Mouse (Mus musculus) megakaryocyte, adult 5-6 weeks (primary cell): ENCODE measurements around the gene Tbxas1. TPM values are rescaled to one million over a fixed set of nuclear protein-coding genes. Genes with fewer than 3 reads are reported as not detected.

ENCODE experiments used
- ATAC-seq: 2 replicates; pipeline ENCODE4 v1.8.0; 2016; ENCODE audit warnings: mild to moderate bottlenecking, inconsistent platforms; ENCODE audit not compliant: poor library complexity, severe bottlenecking
- total RNA-seq, 2 experiments: library from RNA; stranded (forward) in 1 of 2; stranded (reverse) in 1 of 2; fragments of 153-499, 151-499 nt in 1 of 2; fragments of 221-1000, 200-1000 nt in 1 of 2; gene quantifications; 2 replicates each; pipeline versions ENCODE4 v1.2.3 to v1.2.4; 2015 to 2017

Tbxas1 gene
- total RNA-seq, 2 experiments from 2014 or later, result 25.1 to 33.0 TPM

GRCm38 (mm10) chr6:38980921-38981715 is 105.9 kb downstream of the Tbxas1 start:
- ATAC-seq, result peak; percentile 51; the same call in 1 of the 2 replicates

DNA sequence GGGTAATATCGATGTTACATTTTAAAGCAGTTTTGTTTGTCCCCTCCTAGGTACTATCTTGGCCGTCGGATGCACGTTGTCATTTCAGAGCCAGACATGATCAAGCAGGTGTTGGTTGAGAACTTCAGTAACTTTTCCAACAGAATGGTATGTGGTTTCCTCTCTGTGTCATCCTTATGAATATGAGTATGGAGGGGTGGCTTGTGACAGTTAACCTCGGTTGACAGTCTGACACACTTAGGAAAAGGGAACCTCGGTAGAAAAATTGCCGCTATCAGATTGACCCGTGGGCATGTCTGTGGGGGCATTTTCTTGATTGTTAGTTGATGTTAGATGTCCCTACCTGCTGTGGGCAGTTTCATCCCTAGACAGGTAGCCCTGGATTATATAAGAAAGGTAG is 106.9 kb downstream of the Tbxas1 start:
- peak; percentile 39; the same call in 1 of the 2 replicates for ATAC-seq

- peak; percentile 43; the same call in 1 of the 2 replicates for ATAC-seq
These were observed 107.5 kb downstream of the Tbxas1 start for GRCm38 (mm10) chr6:38982656-38983055.

GRCm38 (mm10) chr6:38983060-38983459 is 107.9 kb downstream of the Tbxas1 start:
- no peak for ATAC-seq

GRCm38 (mm10) chr6:38984626-38985025 is 109.4 kb downstream of the Tbxas1 start:
- no peak for ATAC-seq

DNA sequence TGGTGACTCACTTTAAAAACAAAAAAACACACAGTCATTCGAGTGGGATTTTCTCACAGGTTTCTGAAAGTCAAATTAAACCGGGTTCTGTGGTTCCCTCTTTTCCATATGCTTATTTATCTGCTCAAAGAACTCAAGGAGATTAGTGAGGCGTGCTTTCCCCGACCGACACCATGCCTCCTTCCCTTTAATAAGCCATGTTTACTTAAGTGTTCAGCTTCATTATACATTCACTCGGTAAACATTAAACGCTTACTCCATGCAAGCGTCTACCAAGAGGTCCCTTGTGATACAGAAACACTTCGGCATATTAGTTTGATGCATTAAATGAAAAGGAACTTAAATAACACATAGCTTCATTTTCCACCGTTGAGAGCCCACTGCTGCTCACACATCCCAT is 111.4 kb downstream of the Tbxas1 start:
- ATAC-seq, result no peak

GRCm38 (mm10) chr6:38992016-38992415 is 116.8 kb downstream of the Tbxas1 start:
- ATAC-seq, result peak; percentile 54

DNA sequence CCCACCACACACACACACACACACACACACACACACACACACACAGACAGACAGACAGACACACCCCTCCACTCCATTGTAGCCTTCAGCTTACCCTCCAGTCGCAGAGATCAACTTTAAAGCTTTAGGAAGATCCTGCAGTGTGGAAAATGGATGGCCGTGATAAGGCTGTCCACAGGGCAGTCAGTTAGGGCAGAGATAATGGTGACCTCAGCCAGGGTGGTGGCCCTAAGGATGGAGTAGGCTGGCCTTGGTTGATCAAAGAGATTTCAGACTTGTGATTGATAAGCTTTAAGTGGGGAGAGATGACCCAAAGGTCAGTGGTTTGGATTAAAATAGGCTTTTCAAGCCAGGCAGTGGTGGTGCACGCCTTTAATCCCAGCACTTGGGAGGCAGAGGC is 120.6 kb downstream of the Tbxas1 start:
- no peak for ATAC-seq

DNA sequence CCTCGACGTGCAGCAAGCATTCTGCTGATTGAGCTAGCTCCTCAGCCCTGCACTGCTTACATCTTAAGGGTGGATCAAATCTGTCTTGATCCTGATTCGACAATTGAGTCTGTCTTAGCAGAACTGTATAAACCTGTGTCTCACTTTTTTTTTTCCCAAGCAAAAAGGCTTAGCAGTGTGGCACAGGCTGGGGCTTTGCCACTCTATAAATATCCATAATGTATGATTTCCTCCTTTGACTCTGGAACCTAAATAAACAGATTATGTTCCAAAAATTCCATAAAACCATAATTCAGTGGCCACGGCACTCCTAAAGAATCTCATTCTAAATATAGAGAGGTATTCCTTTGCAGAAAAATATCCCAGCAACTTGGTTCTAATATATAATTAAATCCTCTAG is 122.6 kb downstream of the Tbxas1 start:
- ATAC-seq, result no peak

- ATAC-seq, result no peak
These were observed 127.9 kb downstream of the Tbxas1 start for GRCm38 (mm10) chr6:39003126-39003525.

DNA sequence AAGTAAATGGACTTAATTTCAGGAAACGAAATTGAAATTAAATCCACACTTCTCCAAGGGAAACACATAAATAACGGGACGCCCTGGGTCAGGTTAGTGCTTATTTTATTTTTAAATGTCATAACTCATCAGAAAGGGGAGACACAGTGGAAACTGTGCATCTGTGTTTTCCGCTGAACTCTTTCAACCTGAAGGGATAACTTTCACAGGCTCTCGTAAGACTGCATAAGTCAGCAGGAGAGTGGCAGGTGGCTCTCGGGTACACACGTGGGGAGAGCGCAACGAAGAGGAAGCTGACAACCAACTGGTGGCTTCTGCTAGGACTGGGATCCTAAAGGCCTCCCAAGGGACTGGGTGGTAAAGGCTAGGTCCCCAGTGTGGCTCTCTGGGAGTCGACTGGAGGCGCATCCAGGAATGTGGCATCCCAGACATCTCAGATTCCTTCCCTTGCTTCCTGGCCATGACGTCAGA is 128.8 kb downstream of the Tbxas1 start:
- peak; percentile 43; the same call in 1 of the 2 replicates for ATAC-seq

- ATAC-seq, result no peak
These were observed 130.2 kb downstream of the Tbxas1 start for GRCm38 (mm10) chr6:39005267-39005944.

DNA sequence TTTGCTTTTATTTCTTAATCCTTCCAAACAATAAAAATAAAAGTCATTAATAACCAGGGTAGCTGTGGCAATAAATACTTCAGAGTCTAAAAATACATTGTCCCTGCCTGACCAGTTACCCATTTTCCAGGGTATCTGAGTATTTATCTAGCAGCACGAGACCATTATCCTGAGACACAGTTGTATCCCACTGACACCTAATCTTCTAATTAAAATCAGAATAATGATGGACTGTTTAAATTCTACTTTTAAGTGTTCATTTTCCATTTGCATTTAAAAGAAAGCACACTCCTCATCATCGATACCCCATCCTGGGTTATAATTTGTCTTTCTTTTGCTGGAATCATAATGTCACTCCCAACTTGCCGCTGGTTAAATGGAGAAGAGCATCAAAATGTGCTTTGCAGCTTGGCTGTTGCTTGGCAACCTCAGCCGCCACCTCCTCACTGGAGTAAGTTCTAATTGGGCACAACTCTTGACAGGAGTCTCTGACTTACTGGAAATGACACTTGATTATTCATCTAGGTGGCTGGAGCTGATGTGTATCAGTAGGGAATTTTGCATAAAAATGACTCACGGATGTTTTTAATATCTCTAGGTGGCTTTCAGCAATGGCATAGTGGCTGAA is 130.9 kb downstream of the Tbxas1 start:
- ATAC-seq, result no peak

DNA sequence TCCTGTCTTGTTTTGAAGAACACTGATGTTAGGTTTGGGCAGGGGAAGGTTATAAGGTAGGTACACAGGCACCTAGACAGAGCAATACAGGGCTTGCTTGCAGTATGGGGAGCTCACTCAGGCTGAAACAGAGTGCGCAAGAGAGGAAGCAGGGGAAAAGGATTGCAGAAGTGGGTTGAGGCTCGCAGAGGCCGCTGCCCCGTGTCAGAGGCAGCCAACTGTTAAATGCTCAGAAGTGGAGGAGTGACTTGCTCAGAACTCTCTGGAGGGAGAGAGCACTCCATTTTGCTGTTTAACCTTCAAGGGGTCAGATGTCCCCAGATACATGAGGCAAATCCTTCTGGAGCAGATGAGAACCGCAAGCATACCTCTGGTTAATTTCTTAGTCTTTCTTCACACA is 132.0 kb downstream of the Tbxas1 start:
- ATAC-seq, result peak; percentile 95

DNA sequence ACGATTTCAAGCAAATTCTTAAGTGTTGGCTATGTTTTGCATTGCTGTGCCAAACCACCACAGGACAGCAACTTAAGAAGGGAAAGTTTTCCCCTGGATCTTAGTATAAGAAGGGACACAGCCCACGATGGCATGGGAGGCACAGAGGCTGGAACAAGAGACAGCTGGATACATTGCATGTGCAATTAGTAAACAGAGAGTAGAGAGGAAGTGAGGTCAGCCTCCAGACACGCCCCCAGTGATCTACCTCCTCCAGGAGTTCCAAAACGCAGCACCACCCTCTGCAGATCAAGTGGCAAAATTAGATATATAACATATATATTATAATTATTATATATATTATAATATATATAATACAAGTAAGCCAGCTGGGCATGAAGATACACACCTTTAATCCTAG is 132.9 kb downstream of the Tbxas1 start:
- ATAC-seq, result 0 out of 2 replicates have a peak, but pooled peaks have one; percentile 41

- no peak for ATAC-seq
These were observed 138.0 kb downstream of the Tbxas1 start for GRCm38 (mm10) chr6:39013034-39013832.

- ATAC-seq, result no peak
These were observed 142.7 kb downstream of the Tbxas1 start for GRCm38 (mm10) chr6:39017942-39018341.

GRCm38 (mm10) chr6:39018805-39019204 is 143.6 kb downstream of the Tbxas1 start:
- ATAC-seq, result no peak

- no peak for ATAC-seq
These were observed 144.0 kb downstream of the Tbxas1 start for GRCm38 (mm10) chr6:39019219-39019618.

- ATAC-seq, result no peak
These were observed 146.7 kb downstream of the Tbxas1 start for GRCm38 (mm10) chr6:39021909-39022308.
